Mouse (Mus musculus): ENCODE results near the gene Tm7sf2. TPM values are rescaled to one million over a fixed set of nuclear protein-coding genes. Genes with fewer than 3 reads are reported as not detected.

Tm7sf2 gene
- total RNA-seq, 1 experiment = 14.0 TPM

GRCm38 (mm10) chr19:6097847-6098246 lies 29.7 kb upstream of the Tm7sf2 start:
- H3K9me3 ChIP-seq (ENCODE audit: control insufficient read depth, insufficient read depth, low read depth, low read length) = no peaks in the 10 kb centered on the region
- no peak for TF ChIP-seq ZNF384 (IDR thresholded peaks at IDR 0.05; ENCODE audit: low read depth, low read length)
- TF ChIP-seq ZC3H11A (IDR thresholded peaks at IDR 0.05; ENCODE audit: borderline replicate concordance, low read depth, low read length) = no peak
- TF ChIP-seq CHD2 (IDR thresholded peaks at IDR 0.05; ENCODE audit: low read depth, low read length) = no peak
- no peak overlapping the region for H3K4me3 ChIP-seq (ENCODE audit: insufficient read depth in 1 of 2, low read depth in 1 of 2, low read length in 2 of 2, poor library complexity in 1 of 2, severe bottlenecking in 1 of 2)
- no peak for DNase-seq (ENCODE audit: low read depth, low spot score)
- in situ Hi-C loops (cut with MboI; ENCODE audit: low sequenced_read_pairs in 2 of 2, unreplicated experiment in 2 of 2) = no loop called here
- H3K27ac ChIP-seq (ENCODE audit: insufficient read depth, low read depth, low read length, poor library complexity, severe bottlenecking) = no peak overlapping the region
- no peak overlapping the region for H3K9ac ChIP-seq (ENCODE audit: insufficient read depth, low read depth, low read length, poor library complexity, severe bottlenecking)
- peaks cover 0 to 9% of the 10 kb centered on the region in 2 experiments; a peak in 2 of 4 replicates for H3K4me1 ChIP-seq (ENCODE audit: control insufficient read depth in 2 of 2, insufficient read depth in 2 of 2, low read length in 2 of 2, poor library complexity in 1 of 2)
- H3K36me3 ChIP-seq (ENCODE audit: control insufficient read depth, insufficient read depth, low read length, poor library complexity, severe bottlenecking) = peaks cover 41% of the 10 kb centered on the region

- TF ChIP-seq MAFK (IDR thresholded peaks at IDR 0.05; ENCODE audit: insufficient read depth, low read depth, low read length) = no peak
- no peak for TF ChIP-seq HCFC1 (IDR thresholded peaks at IDR 0.05; ENCODE audit: borderline replicate concordance, insufficient read depth, low read length)
- TF ChIP-seq ZNF384 (IDR thresholded peaks at IDR 0.05; ENCODE audit: low read depth, low read length) = no peak
- no peak for TF ChIP-seq CHD2 (IDR thresholded peaks at IDR 0.05; ENCODE audit: low read depth, low read length)
- no peak for TF ChIP-seq ZC3H11A (IDR thresholded peaks at IDR 0.05; ENCODE audit: borderline replicate concordance, low read depth, low read length)
- H3K4me1 ChIP-seq (ENCODE audit: control insufficient read depth in 2 of 2, insufficient read depth in 2 of 2, low read length in 2 of 2, poor library complexity in 1 of 2) = peaks cover 0 to 5% of the 10 kb centered on the region in 2 experiments; a peak in 1 of 4 replicates
- H3K27ac ChIP-seq (ENCODE audit: insufficient read depth, low read depth, low read length, poor library complexity, severe bottlenecking) = no peak within 1 kb of the TSS
- H3K36me3 ChIP-seq (ENCODE audit: control insufficient read depth, insufficient read depth, low read length, poor library complexity, severe bottlenecking) = peaks cover 69% of the 10 kb centered on the region
- no peak within 1 kb of the TSS for H3K9ac ChIP-seq (ENCODE audit: insufficient read depth, low read depth, low read length, poor library complexity, severe bottlenecking)
- no peak within 1 kb of the TSS for H3K4me3 ChIP-seq (ENCODE audit: insufficient read depth in 1 of 2, low read depth in 1 of 2, low read length in 2 of 2, poor library complexity in 1 of 2, severe bottlenecking in 1 of 2)
- no peaks in the 10 kb centered on the region for H3K9me3 ChIP-seq (ENCODE audit: control insufficient read depth, insufficient read depth, low read depth, low read length)
- no peak for DNase-seq (ENCODE audit: low read depth, low spot score)
- in situ Hi-C loops (cut with MboI; ENCODE audit: low sequenced_read_pairs in 2 of 2, unreplicated experiment in 2 of 2) = no loop called here
Observed at GRCm38 (mm10) chr19:6094119-6094518, 25.9 kb upstream of the Tm7sf2 start, which contains the start of gene AC131692.1. AC131692.1 (plus strand) TSS chr19:6094419.

GRCm38 (mm10) chr19:6088841-6089240 lies 20.7 kb upstream of the Tm7sf2 start:
- peaks cover 7 to 19% of the 10 kb centered on the region in 2 experiments; a peak in 3 of 4 replicates for H3K4me1 ChIP-seq (ENCODE audit: control insufficient read depth in 2 of 2, insufficient read depth in 2 of 2, low read length in 2 of 2, poor library complexity in 1 of 2)
- peaks cover 69% of the 10 kb centered on the region for H3K36me3 ChIP-seq (ENCODE audit: control insufficient read depth, insufficient read depth, low read length, poor library complexity, severe bottlenecking)
- no peak overlapping the region for H3K27ac ChIP-seq (ENCODE audit: insufficient read depth, low read depth, low read length, poor library complexity, severe bottlenecking)
- TF ChIP-seq ZNF384 (IDR thresholded peaks at IDR 0.05; ENCODE audit: low read depth, low read length) (no peak), HCFC1 (IDR thresholded peaks at IDR 0.05; ENCODE audit: borderline replicate concordance, insufficient read depth, low read length) (no peak), ZC3H11A (IDR thresholded peaks at IDR 0.05; ENCODE audit: borderline replicate concordance, low read depth, low read length) (no peak)
- DNase-seq (ENCODE audit: low read depth, low spot score) = no peak
- H3K4me3 ChIP-seq (ENCODE audit: insufficient read depth in 1 of 2, low read depth in 1 of 2, low read length in 2 of 2, poor library complexity in 1 of 2, severe bottlenecking in 1 of 2) = no peak overlapping the region
- no peaks in the 10 kb centered on the region for H3K9me3 ChIP-seq (ENCODE audit: control insufficient read depth, insufficient read depth, low read depth, low read length)
- in situ Hi-C loops (cut with MboI; ENCODE audit: low sequenced_read_pairs in 2 of 2, unreplicated experiment in 2 of 2) = no loop called here
- no peak overlapping the region for H3K9ac ChIP-seq (ENCODE audit: insufficient read depth, low read depth, low read length, poor library complexity, severe bottlenecking)

GRCm38 (mm10) chr19:6085417-6085879 lies 17.3 kb upstream of the Tm7sf2 start:
- TF ChIP-seq CHD2 (IDR thresholded peaks at IDR 0.05; ENCODE audit: low read depth, low read length) = peak; percentile 90
- no peak for TF ChIP-seq ZC3H11A (IDR thresholded peaks at IDR 0.05; ENCODE audit: borderline replicate concordance, low read depth, low read length)
- TF ChIP-seq MAFK (IDR thresholded peaks at IDR 0.05; ENCODE audit: insufficient read depth, low read depth, low read length) = no peak
- no peak for TF ChIP-seq HCFC1 (IDR thresholded peaks at IDR 0.05; ENCODE audit: borderline replicate concordance, insufficient read depth, low read length)
- peak; percentile 100 for TF ChIP-seq ZNF384 (IDR thresholded peaks at IDR 0.05; ENCODE audit: low read depth, low read length)
- Histone ChIP-seq H3K36me3 (ENCODE audit: control insufficient read depth, insufficient read depth, low read length, poor library complexity, severe bottlenecking) (peaks cover 58% of the 10 kb centered on the region), H3K9me3 (ENCODE audit: control insufficient read depth, insufficient read depth, low read depth, low read length) (no peaks in the 10 kb centered on the region), H3K9ac (ENCODE audit: insufficient read depth, low read depth, low read length, poor library complexity, severe bottlenecking) (peak overlapping the region; percentile 97), H3K4me1 (ENCODE audit: control insufficient read depth in 2 of 2, insufficient read depth in 2 of 2, low read length in 2 of 2, poor library complexity in 1 of 2) (peaks cover 7 to 20% of the 10 kb centered on the region in 2 experiments; a peak in 3 of 4 replicates), H3K27ac (ENCODE audit: insufficient read depth, low read depth, low read length, poor library complexity, severe bottlenecking) (peak overlapping the region; percentile 96), H3K4me3 (ENCODE audit: insufficient read depth in 1 of 2, low read depth in 1 of 2, low read length in 2 of 2, poor library complexity in 1 of 2, severe bottlenecking in 1 of 2) (peak overlapping the region; percentile 89 to 91)
- in situ Hi-C loops (cut with MboI; ENCODE audit: low sequenced_read_pairs in 2 of 2, unreplicated experiment in 2 of 2) = no loop called here
- DNase-seq (ENCODE audit: low read depth, low spot score) = peak; percentile 93

Data from ES-E14 (cell line).